Mouse (Mus musculus) stomach, postnatal 0 days (tissue): Measurements from ENCODE around the gene Gm42878. TPM values are rescaled to one million over a fixed set of nuclear protein-coding genes. Genes with fewer than 3 reads are reported as not detected.

Experiments used
- ATAC-seq: fragments of 200-750 bp; cut with Nextera tagmentation; 2 replicates; pipeline ENCODE4 v1.8.0; 2017; ENCODE audit not compliant: low FRiP score, low TSS enrichment
- DNase-seq: peaks from one replicate; pipeline ENCODE4 v3.0.0-alpha.2; 2016; ENCODE audit warnings: low spot score
- H3K27ac ChIP-seq: fragments of 300-500 bp; sonication (generic); replicated peaks from 2 replicates; pipeline ENCODE4 v1.5.1; 2014; ENCODE audit warnings: mild to moderate bottlenecking, control low read depth
- H3K27me3 ChIP-seq: fragments of 300-500 bp; sonication (generic); 2 replicates; pipeline ENCODE4 v1.6.1; 2014; ENCODE audit warnings: low read length; ENCODE audit not compliant: control insufficient read depth, insufficient read depth
- H3K36me3 ChIP-seq: fragments of 300-500 bp; sonication (generic); 2 replicates; pipeline ENCODE4 v1.6.1; 2014; ENCODE audit warnings: low read length, mixed read lengths; ENCODE audit not compliant: control insufficient read depth, insufficient read depth
- H3K4me1 ChIP-seq: fragments of 300-500 bp; sonication (generic); replicated peaks from 2 replicates; pipeline ENCODE4 v1.6.1; 2014; ENCODE audit warnings: antibody characterized with exemption; ENCODE audit not compliant: control insufficient read depth, insufficient read depth
- H3K4me2 ChIP-seq: fragments of 300-500 bp; sonication (generic); replicated peaks from 2 replicates; pipeline ENCODE4 v1.6.1; 2014; ENCODE audit warnings: low read depth, mild to moderate bottlenecking, control low read depth, moderate library complexity
- H3K4me3 ChIP-seq: fragments of 300-500 bp; sonication (generic); 2 replicates; pipeline ENCODE4 v1.5.1; 2014; ENCODE audit warnings: low read depth, low read length, control low read depth
- H3K9ac ChIP-seq: fragments of 300-500 bp; sonication (generic); 2 replicates; pipeline ENCODE4 v1.6.1; 2014; ENCODE audit warnings: mild to moderate bottlenecking, low read length, control low read depth, mixed read lengths
- H3K9me3 ChIP-seq: fragments of 300-500 bp; sonication (generic); 2 replicates; pipeline ENCODE4 v1.6.1; 2016; ENCODE audit warnings: low read length; ENCODE audit not compliant: control insufficient read depth
- CTCF ChIP-seq: IDR thresholded peaks from 2 replicates; pipeline ENCODE4 v1.5.1; 2016; ENCODE audit warnings: antibody characterized with exemption, low read depth, mild to moderate bottlenecking, moderate library complexity
- EP300 ChIP-seq: optimal IDR thresholded peaks from 2 replicates; pipeline ENCODE3; 2016; ENCODE audit warnings: antibody characterized with exemption
- WGBS: fragments of 180-500 bp; shearing (Covaris S2); extraction: QIAGEN DNeasy Blood & Tissue Kit; methylation state at CpG from one replicate; pipeline ENCODE4 v1.1.7; 2014; 5-methylcytosine and 5-hydroxymethylcytosine counted together
- polyA plus RNA-seq: library from polyadenylated mRNA; unstranded; fragments of >200 nt; fragmentation: Nextera tagmentation; extraction: Ambion mirVana; gene quantifications from 2 replicates; pipeline ENCODE4 v1.2.1, GENCODE M21; 2015

The Gm42878 gene
- polyA plus RNA-seq, 1 experiment from 2014 or later = not detected

DNA sequence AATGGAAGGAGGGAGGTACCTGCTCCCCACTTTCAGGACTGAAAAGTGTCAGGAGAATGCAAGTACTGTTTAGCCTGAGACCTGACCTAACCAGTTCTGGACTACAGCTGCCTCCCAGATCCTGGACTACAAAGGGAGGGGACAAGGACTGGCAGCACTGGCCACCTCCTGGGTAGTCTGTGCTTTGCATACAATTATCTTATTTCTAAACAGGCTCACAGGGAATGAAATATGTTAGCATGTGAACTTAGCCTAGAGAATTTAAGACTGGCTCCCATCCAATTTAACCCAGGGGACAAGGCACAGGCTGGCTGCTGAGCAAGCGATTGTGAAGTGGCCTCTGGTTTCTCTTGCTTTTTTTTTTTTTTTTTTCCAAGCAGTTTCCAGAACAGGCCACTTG is 25.5 kb upstream of the Gm42878 start:
- Histone ChIP-seq H3K9me3 (no peaks in the 10 kb centered on the region), H3K27ac (no peak overlapping the region), H3K4me2 (no peak overlapping the region), H3K27me3 (no peaks in the 10 kb centered on the region), H3K9ac (no peak overlapping the region), H3K4me1 (no peaks in the 10 kb centered on the region), H3K36me3 (peaks cover 4% of the 10 kb centered on the region), H3K4me3 (no peak overlapping the region)
- no peak for DNase-seq
- no peak for TF ChIP-seq CTCF
- TF ChIP-seq EP300 = no peak
- WGBS = 76% methylated on average over 1 of the region's 1 CpGs
- no peak for ATAC-seq

DNA sequence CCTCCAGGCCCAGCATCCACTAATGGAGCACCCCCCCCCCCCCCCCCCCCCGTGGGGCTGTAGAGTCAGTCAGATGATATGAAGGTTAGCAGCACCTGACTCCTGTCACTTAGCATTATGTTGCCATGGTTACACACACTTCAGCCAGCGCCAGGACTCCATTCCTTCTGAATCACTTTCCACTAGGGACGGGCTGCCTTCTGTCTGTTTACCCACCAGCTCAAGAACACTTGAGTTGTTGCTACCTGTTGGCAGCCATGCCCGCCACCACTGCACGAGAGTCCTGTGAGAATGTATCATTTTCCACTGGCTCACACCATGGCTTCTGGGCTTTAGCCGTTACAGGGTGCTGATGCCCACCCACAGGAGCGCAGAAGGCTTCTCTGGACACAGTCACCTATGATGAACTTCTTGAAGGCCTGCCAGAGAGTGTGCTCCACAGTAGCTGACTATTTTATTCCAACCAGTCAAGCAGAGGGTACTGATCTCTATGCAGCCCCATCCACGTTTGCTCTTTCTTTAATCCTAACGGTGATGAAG is 24.7 kb upstream of the Gm42878 start:
- H3K4me2 ChIP-seq = no peak overlapping the region
- H3K27me3 ChIP-seq = no peaks in the 10 kb centered on the region

DNA sequence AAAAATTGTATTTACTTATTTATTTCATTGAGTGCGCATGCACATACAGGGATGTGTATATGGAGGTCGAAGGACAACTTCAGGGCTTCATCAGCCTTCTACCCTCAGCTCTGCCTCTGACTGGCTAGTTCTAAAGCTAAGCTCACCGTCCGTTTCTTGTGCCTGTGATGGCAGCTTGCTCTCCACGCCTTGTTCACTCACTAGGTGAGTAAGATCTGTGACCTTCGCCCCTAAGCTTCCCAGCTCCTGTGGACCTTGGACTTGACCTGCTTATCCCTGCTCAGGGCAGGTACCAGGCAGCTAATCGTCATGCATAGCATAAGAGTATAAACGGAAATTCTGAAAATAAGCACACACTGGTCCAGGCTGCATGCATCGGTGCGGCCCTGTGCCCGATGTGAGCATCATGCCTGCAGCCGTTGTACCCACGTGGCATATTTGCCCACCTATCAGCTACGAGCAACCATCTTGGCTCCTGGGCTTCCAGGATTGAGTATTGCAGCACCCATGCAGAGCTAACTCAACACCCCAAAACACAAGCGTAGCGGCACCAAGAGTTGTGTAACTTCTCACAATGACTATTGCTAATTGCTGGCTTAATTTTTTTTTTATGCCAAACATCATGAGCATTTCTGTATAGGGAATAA is 20.9 kb upstream of the Gm42878 start:
- peak; percentile 87 for ATAC-seq
- Histone ChIP-seq H3K36me3 (peaks cover 4% of the 10 kb centered on the region), H3K27ac (no peak overlapping the region), H3K4me2 (no peak overlapping the region), H3K27me3 (no peaks in the 10 kb centered on the region), H3K9ac (no peak overlapping the region), H3K4me1 (no peaks in the 10 kb centered on the region), H3K4me3 (no peak overlapping the region), H3K9me3 (no peaks in the 10 kb centered on the region)
- DNase-seq = peak; percentile 70
- WGBS = 78% methylated on average over 16 of the region's 16 CpGs
- TF ChIP-seq CTCF (no peak), EP300 (no peak)

More for the DNA sequence above, 24.7 kb upstream of the Gm42878 start:
- Histone ChIP-seq H3K9me3 (no peaks in the 10 kb centered on the region), H3K27ac (no peak overlapping the region), H3K4me3 (no peak overlapping the region), H3K4me1 (no peaks in the 10 kb centered on the region), H3K36me3 (peaks cover 4% of the 10 kb centered on the region), H3K9ac (no peak overlapping the region)
- DNase-seq = no peak
- 67% methylated on average over 9 of the region's 9 CpGs for WGBS
- TF ChIP-seq EP300 (no peak), CTCF (no peak)
- no peak for ATAC-seq

DNA sequence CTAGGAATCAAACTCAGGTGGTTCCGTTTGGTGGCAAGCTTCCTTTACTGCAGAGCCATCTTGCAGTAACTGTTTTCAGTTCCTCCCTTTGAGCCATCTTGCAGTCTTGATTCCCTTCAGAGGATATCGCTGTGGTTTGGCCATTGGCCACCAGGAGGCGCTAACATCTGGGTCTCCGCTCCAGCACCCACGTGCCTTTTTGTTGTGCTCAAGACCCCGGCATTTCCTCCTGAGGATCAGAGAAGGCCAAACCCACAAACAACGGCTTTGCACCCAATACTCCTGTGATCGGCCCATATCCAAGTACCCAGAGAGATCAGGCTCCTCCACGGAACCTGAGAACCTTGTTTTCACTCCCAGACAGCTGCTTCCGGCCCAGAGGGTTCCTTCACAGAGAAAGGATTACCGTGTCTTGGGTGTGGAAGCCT is 19.2 kb upstream of the Gm42878 start:
- peak; percentile 93 for TF ChIP-seq CTCF
- TF ChIP-seq EP300 = no peak
- ATAC-seq (peak; percentile 38; the same call in 1 of the 2 replicates), DNase-seq (peak; percentile 85)
- H3K27me3 ChIP-seq = no peaks in the 10 kb centered on the region
- 7% methylated on average over 11 of the region's 11 CpGs for WGBS
- no peaks in the 10 kb centered on the region for H3K36me3 ChIP-seq
- no peak overlapping the region for H3K9ac ChIP-seq
- 0 out of 2 replicates have a peak overlapping the region, but pooled peaks have one; percentile 35 for H3K27ac ChIP-seq
- no peak overlapping the region; the same call in 1 of the 2 replicates for H3K4me3 ChIP-seq
- no peaks in the 10 kb centered on the region for H3K9me3 ChIP-seq
- H3K4me2 ChIP-seq = peak overlapping the region; percentile 44
- no peaks in the 10 kb centered on the region for H3K4me1 ChIP-seq

DNA sequence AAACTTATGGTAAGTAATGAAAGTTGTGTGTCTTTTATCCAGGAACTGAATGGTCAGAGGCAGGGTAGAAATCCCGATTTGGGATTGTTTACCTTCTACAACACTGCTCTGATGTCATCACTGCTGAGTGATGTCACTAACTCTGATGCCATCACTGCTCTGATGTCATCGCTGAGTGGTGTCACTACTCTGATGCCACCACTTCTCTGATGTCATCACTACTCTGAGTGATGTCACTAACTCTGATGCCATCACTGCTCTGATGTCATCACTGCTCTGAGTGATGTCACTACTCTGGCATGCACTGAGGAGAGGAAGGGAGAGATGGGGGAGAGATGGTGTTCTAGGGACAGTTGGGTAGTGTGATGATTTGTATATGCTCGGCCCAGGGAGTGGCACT is 17.2 kb upstream of the Gm42878 start:
- TF ChIP-seq CTCF (no peak), EP300 (no peak)
- no peak overlapping the region for H3K9ac ChIP-seq
- ATAC-seq = no peak
- no peak overlapping the region for H3K27ac ChIP-seq
- H3K9me3 ChIP-seq = no peaks in the 10 kb centered on the region
- H3K4me1 ChIP-seq = no peaks in the 10 kb centered on the region
- H3K4me2 ChIP-seq = no peak overlapping the region
- no peaks in the 10 kb centered on the region for H3K27me3 ChIP-seq
- no peak for DNase-seq
- WGBS = 78% methylated on average over 3 of the region's 3 CpGs
- H3K36me3 ChIP-seq = no peaks in the 10 kb centered on the region
- H3K4me3 ChIP-seq = no peak overlapping the region

DNA sequence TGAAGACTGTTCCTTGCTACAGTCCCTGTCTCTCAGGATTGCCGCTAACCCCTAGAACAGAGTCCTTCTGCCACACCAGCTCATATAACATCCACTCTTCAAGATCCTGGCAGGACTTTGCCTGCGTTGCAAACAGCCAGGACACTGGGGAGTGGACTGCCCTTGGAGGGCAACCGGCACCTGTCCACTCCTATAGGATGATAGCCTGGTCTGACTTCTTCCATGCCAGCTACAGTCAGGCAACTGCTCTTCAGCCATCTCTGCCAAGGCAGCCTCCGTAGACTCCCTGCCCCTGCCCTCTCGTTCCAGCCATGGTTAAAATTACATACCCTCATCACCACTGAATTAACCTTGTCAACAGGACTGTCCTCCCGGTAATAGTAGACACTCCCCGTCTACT is 3.9 kb upstream of the Gm42878 start:
- Histone ChIP-seq H3K27me3 (no peaks in the 10 kb centered on the region), H3K9me3 (no peaks in the 10 kb centered on the region), H3K36me3 (no peaks in the 10 kb centered on the region), H3K9ac (no peak overlapping the region), H3K4me2 (no peak overlapping the region), H3K4me1 (0 out of 2 replicates have a peak, but pooled peaks cover 2% of the 10 kb centered on the region), H3K4me3 (no peak overlapping the region), H3K27ac (no peak overlapping the region)
- ATAC-seq = no peak
- DNase-seq = no peak
- WGBS = 85% methylated on average over 7 of the region's 7 CpGs
- TF ChIP-seq EP300 (no peak), CTCF (no peak)
